Mouse (Mus musculus) cerebellum, adult 18-20 months (tissue): ENCODE measurements around the gene Rnf17.

ENCODE experiments used
- DNase-seq, 2 experiments: peaks; one replicate each; pipeline ENCODE4 v3.0.0; 2021

Gene Rnf17

GRCm38 (mm10) chr14:56402311-56403071, at the start of gene Rnf17:
TSS of gene Rnf17 (plus strand) at chr14:56402581.
- no peak for DNase-seq

- DNase-seq = no peak
Measured at GRCm38 (mm10) chr14:56354803-56355202, 47.6 kb upstream of the Rnf17 start.

- DNase-seq = no peak
Measured at GRCm38 (mm10) chr14:56355396-56355795, 47.0 kb upstream of the Rnf17 start.

GRCm38 (mm10) chr14:56356196-56356595, 46.2 kb upstream of the Rnf17 start:
- no peak for DNase-seq

GRCm38 (mm10) chr14:56358422-56358821, 44.0 kb upstream of the Rnf17 start:
- no peak for DNase-seq

GRCm38 (mm10) chr14:56359131-56359530, 43.2 kb upstream of the Rnf17 start:
- no peak for DNase-seq

- DNase-seq = no peak
Measured at GRCm38 (mm10) chr14:56364711-56365237, 37.6 kb upstream of the Rnf17 start, which contains the start of gene Atp12a. TSS of gene Atp12a (plus strand) at chr14:56365068.

- no peak for DNase-seq
Measured at GRCm38 (mm10) chr14:56365292-56365691, 37.1 kb upstream of the Rnf17 start.

GRCm38 (mm10) chr14:56366712-56367111, 35.7 kb upstream of the Rnf17 start:
- no peak for DNase-seq

GRCm38 (mm10) chr14:56368834-56369233, 33.5 kb upstream of the Rnf17 start:
- no peak for DNase-seq

- peak; percentile 83 to 87 for DNase-seq
Measured at GRCm38 (mm10) chr14:56375731-56376130, 26.6 kb upstream of the Rnf17 start.

GRCm38 (mm10) chr14:56377745-56378144, 24.6 kb upstream of the Rnf17 start:
- DNase-seq = no peak

- DNase-seq = no peak
Measured at GRCm38 (mm10) chr14:56379336-56379735, 23.0 kb upstream of the Rnf17 start.

GRCm38 (mm10) chr14:56382366-56382765, 20.0 kb upstream of the Rnf17 start:
- DNase-seq = no peak

- peak in 1 of 2 experiments; percentile 27 for DNase-seq
Measured at GRCm38 (mm10) chr14:56390247-56390646, 12.1 kb upstream of the Rnf17 start.

GRCm38 (mm10) chr14:56393704-56394312, 8.6 kb upstream of the Rnf17 start:
- DNase-seq = no peak

GRCm38 (mm10) chr14:56398001-56398400, 4.4 kb upstream of the Rnf17 start:
- peak; percentile 30 to 36 for DNase-seq

- no peak for DNase-seq
Measured at GRCm38 (mm10) chr14:56403072-56403375, 643 bp downstream of the Rnf17 start.

- DNase-seq = no peak
Measured at GRCm38 (mm10) chr14:56462090-56462489, 59.7 kb downstream of the Rnf17 start.

- no peak for DNase-seq
Measured at GRCm38 (mm10) chr14:56462729-56463128, 60.3 kb downstream of the Rnf17 start.

GRCm38 (mm10) chr14:56468145-56468544, 65.8 kb downstream of the Rnf17 start:
- no peak for DNase-seq

GRCm38 (mm10) chr14:56489806-56490205, 87.4 kb downstream of the Rnf17 start:
- DNase-seq = peak in 1 of 2 experiments; percentile 9

GRCm38 (mm10) chr14:56502407-56502806, 100.0 kb downstream of the Rnf17 start:
- no peak for DNase-seq

GRCm38 (mm10) chr14:56506743-56507142, 104.4 kb downstream of the Rnf17 start:
- DNase-seq = no peak
